Mouse (Mus musculus): ENCODE measurements around the gene Ankrd33b. TPM values are rescaled to one million over a fixed set of nuclear protein-coding genes. Genes with fewer than 3 reads are reported as not detected.

The Ankrd33b gene
- polyA plus RNA-seq (2015; fragmentation: Nextera tagmentation; extraction: Ambion mirVana) = 5.0 and 5.6 TPM in 2 replicates

DNA sequence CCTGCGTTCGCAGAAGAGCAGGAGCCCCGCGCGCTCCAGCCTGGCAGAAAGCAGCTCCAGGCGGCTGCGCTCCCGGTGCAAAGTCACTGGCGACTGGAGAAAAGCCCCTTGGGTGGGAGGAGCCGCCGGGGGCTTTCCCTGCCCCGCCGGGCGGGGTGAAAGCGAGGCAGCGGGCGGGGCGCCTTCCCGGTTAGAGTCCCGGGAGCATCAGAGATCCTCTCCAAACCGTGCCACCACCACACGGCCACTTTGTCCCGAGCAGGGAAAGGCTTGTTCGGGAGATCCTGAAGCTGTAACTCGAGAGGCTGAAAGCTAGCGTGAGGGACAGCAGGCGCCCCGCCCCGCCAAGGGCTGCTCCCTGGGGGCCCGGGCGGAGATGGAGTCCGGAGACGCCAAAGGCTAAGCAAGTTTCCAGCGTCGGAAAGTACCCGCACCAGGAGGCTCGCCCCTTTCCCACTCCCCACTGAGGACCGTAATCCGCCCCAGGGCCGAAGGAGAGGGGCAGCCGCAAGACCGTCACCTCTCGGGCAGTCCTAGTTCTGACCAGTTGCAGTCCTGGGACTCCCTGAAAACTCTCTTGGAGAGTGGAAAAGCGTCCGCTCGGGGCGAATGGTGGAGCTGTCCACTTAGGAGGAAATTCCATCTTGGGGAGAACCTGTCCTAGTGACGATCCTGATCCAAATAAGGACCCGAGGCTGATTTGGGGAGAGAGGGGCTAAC is at the start of gene Ankrd33b:
Gene Ankrd33b (minus strand): TSS at position 246 of the 720 bp plus-strand sequence.

Other genes starting within 250 kb of the Ankrd33b start
- gene Dap, start 143.4 kb downstream of the Ankrd33b start, polyA plus RNA-seq (2015; fragmentation: Nextera tagmentation; extraction: Ambion mirVana) = 65.2 and 86.4 TPM in 2 replicates
- gene Ropn1l, start 86.0 kb upstream of the Ankrd33b start, polyA plus RNA-seq (2015; fragmentation: Nextera tagmentation; extraction: Ambion mirVana) = 1.4 and 1.5 TPM in 2 replicates
- 17.4 and 19.0 TPM in 2 replicates for gene March6, start 163.3 kb upstream of the Ankrd33b start, polyA plus RNA-seq (2015; fragmentation: Nextera tagmentation; extraction: Ambion mirVana)
- gene Cmbl, start 197.7 kb upstream of the Ankrd33b start, polyA plus RNA-seq (2015; fragmentation: Nextera tagmentation; extraction: Ambion mirVana) = 82.3 and 98.4 TPM in 2 replicates
- gene Cct5, start 234.1 kb upstream of the Ankrd33b start, polyA plus RNA-seq (2015; fragmentation: Nextera tagmentation; extraction: Ambion mirVana) = 239 and 250 TPM in 2 replicates
- 10.4 and 12.3 TPM in 2 replicates for gene Fam173b, start 234.1 kb upstream of the Ankrd33b start, polyA plus RNA-seq (2015; fragmentation: Nextera tagmentation; extraction: Ambion mirVana)

Measured in skeletal muscle tissue, postnatal 0 days (tissue).